Mouse (Mus musculus) liver, embryonic 12.5 days (tissue): ENCODE measurements at regions not wholly inside any gene's neighbourhood (a gene's known extent, or its start where the extent isn't known, plus 50 kb on each side); places are given as distances from the start of the nearest gene placed in this dataset.

Experiments
- ATAC-seq: fragments of 200-750 bp; cut with Nextera tagmentation; 2 replicates; pipeline ENCODE4 v1.8.0; 2017; ENCODE audit warnings: moderate number of reproducible peaks, mild to moderate bottlenecking, moderate library complexity
- H3K27ac ChIP-seq: fragments of 300-500 bp; sonication (generic); 2 replicates; pipeline ENCODE4 v1.5.1; 2016; ENCODE audit warnings: mild to moderate bottlenecking
- H3K27me3 ChIP-seq: fragments of 300-500 bp; sonication (generic); replicated peaks from 2 replicates; pipeline ENCODE4 v1.6.1; 2016; ENCODE audit warnings: mild to moderate bottlenecking, moderate library complexity
- H3K36me3 ChIP-seq: fragments of 300-500 bp; sonication (generic); 2 replicates; pipeline ENCODE4 v1.6.1; 2016; ENCODE audit warnings: mild to moderate bottlenecking, moderate library complexity
- H3K4me1 ChIP-seq: fragments of 300-500 bp; sonication (generic); 2 replicates; pipeline ENCODE4 v1.6.1; 2016
- H3K4me2 ChIP-seq: fragments of 300-500 bp; sonication (generic); 2 replicates; pipeline ENCODE4 v1.6.1; 2016; ENCODE audit warnings: mild to moderate bottlenecking, moderate library complexity
- H3K4me3 ChIP-seq: fragments of 300-500 bp; sonication (generic); 2 replicates; pipeline ENCODE4 v1.5.1; 2016; ENCODE audit warnings: mild to moderate bottlenecking, moderate library complexity
- H3K9ac ChIP-seq: fragments of 300-500 bp; sonication (generic); 2 replicates; pipeline ENCODE4 v1.6.1; 2016; ENCODE audit warnings: mild to moderate bottlenecking, moderate library complexity
- H3K9me3 ChIP-seq: fragments of 300-500 bp; sonication (generic); replicated peaks from 2 replicates; pipeline ENCODE4 v1.6.1; 2016; ENCODE audit warnings: mild to moderate bottlenecking, moderate library complexity
- WGBS: fragments of 180-500 bp; shearing (Covaris S2); methylation state at CpG from one replicate; pipeline ENCODE4 v1.1.7; 2016; ENCODE audit not compliant: insufficient replicate concordance; 5-methylcytosine and 5-hydroxymethylcytosine counted together

- ATAC-seq = no peak
- Histone ChIP-seq H3K9ac (no peak overlapping the region), H3K4me1 (no peaks in the 10 kb centered on the region), H3K4me2 (no peak overlapping the region), H3K27ac (0 out of 2 replicates have a peak overlapping the region, but pooled peaks have one; percentile 6), H3K4me3 (no peak overlapping the region), H3K36me3 (no peaks in the 10 kb centered on the region), H3K9me3 (no peaks in the 10 kb centered on the region), H3K27me3 (no peaks in the 10 kb centered on the region)
- WGBS = 46% methylated on average over 7 of the region's 7 CpGs
Measured at GRCm38 (mm10) chr13:5802079-5802478, 59.2 kb upstream of the Klf6 start.

GRCm38 (mm10) chr13:5802826-5803225 is 58.5 kb upstream of the Klf6 start:
- Histone ChIP-seq H3K36me3 (no peaks in the 10 kb centered on the region), H3K9ac (no peak overlapping the region), H3K9me3 (no peaks in the 10 kb centered on the region), H3K27ac (no peak overlapping the region), H3K4me1 (no peaks in the 10 kb centered on the region), H3K4me3 (no peak overlapping the region), H3K27me3 (no peaks in the 10 kb centered on the region), H3K4me2 (peak overlapping the region; percentile 18; the same call in 1 of the 2 replicates)
- ATAC-seq = peak; percentile 55; the same call in 1 of the 2 replicates
- 14% methylated on average over 14 of the region's 14 CpGs for WGBS

- no peaks in the 10 kb centered on the region for H3K27me3 ChIP-seq
- peak overlapping the region; percentile 51 for H3K27ac ChIP-seq
- no peak overlapping the region for H3K4me3 ChIP-seq
- H3K9me3 ChIP-seq = no peaks in the 10 kb centered on the region
- no peaks in the 10 kb centered on the region for H3K4me1 ChIP-seq
- H3K9ac ChIP-seq = no peak overlapping the region
- no peak overlapping the region for H3K4me2 ChIP-seq
- WGBS = 15% methylated on average over 6 of the region's 6 CpGs
- peak; percentile 41 for ATAC-seq
- H3K36me3 ChIP-seq = no peaks in the 10 kb centered on the region
Measured at GRCm38 (mm10) chr13:5803540-5804380, 57.5 kb upstream of the Klf6 start.

GRCm38 (mm10) chr13:5804381-5804941 is 56.8 kb upstream of the Klf6 start:
- ATAC-seq = no peak
- WGBS = 11% methylated on average over 7 of the region's 7 CpGs
- 0 out of 2 replicates have a peak overlapping the region, but pooled peaks have one; percentile 16 for H3K4me2 ChIP-seq

GRCm38 (mm10) chr13:5808380-5808779 is 52.9 kb upstream of the Klf6 start:
- Histone ChIP-seq H3K4me1 (no peaks in the 10 kb centered on the region), H3K27me3 (no peaks in the 10 kb centered on the region), H3K4me2 (no peak overlapping the region), H3K9me3 (no peaks in the 10 kb centered on the region), H3K36me3 (no peaks in the 10 kb centered on the region), H3K9ac (no peak overlapping the region), H3K4me3 (no peak overlapping the region), H3K27ac (no peak overlapping the region)
- 62% methylated on average over 2 of the region's 2 CpGs for WGBS
- ATAC-seq = no peak

More at GRCm38 (mm10) chr13:5804381-5804941, 56.8 kb upstream of the Klf6 start:
- Histone ChIP-seq H3K27ac (peak overlapping the region; percentile 45; the same call in 1 of the 2 replicates), H3K36me3 (no peaks in the 10 kb centered on the region), H3K9ac (no peak overlapping the region), H3K4me3 (no peak overlapping the region), H3K27me3 (no peaks in the 10 kb centered on the region), H3K9me3 (no peaks in the 10 kb centered on the region), H3K4me1 (no peaks in the 10 kb centered on the region)
